Mouse (Mus musculus): Measurements from ENCODE around the gene Gpr141. TPM values are rescaled to one million over a fixed set of nuclear protein-coding genes. Genes with fewer than 3 reads are reported as not detected.

Gene Gpr141
- polyA plus RNA-seq (2015; fragmentation: Illumina TruSeq; extraction: RNeasy Lipid Tissue Mini Kit (QIAGEN cat#74804); ENCODE audit: low read depth, low replicate concordance): not detected

DNA sequence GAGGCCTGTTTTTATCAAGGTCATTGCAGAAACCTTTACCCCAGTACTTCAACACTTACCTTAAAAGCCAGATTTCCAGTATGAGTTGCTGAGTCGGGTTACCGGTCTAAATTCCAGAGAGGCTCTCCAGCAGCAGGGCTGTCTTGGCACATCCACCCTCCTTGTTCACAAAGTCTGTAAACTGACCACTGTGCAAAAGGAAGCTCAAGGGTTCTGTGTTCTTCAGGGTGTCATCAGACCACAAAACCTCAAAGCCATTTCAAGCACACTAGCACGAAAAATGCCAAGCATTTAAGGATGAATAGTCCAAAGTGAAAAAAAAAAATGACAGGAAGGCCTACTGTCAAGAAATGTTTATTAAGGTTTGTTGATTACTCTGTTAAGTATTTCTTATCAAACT is at the start of gene Gpr141:
Gene Gpr141, minus strand, starts transcription at position 187 of the 400 bp plus-strand sequence.

Other genes with a start within 250 kb of the Gpr141 start
- gene Epdr1, start 204.3 kb downstream of the Gpr141 start, polyA plus RNA-seq (2015; fragmentation: Illumina TruSeq; extraction: RNeasy Lipid Tissue Mini Kit (QIAGEN cat#74804); ENCODE audit: low read depth, low replicate concordance): 145 TPM
- 1.8 TPM for gene Sfrp4, start 201.2 kb downstream of the Gpr141 start, polyA plus RNA-seq (2015; fragmentation: Illumina TruSeq; extraction: RNeasy Lipid Tissue Mini Kit (QIAGEN cat#74804); ENCODE audit: low read depth, low replicate concordance)
- gene Nme8, start 126.5 kb downstream of the Gpr141 start, polyA plus RNA-seq (2015; fragmentation: Illumina TruSeq; extraction: RNeasy Lipid Tissue Mini Kit (QIAGEN cat#74804); ENCODE audit: low read depth, low replicate concordance): not detected

All from brain, adult 10 weeks (tissue).